Mouse (Mus musculus) liver, adult (tissue): ENCODE data around the gene Stx4a.
A peak's percentile ranks its signal among the peaks of the same experiment; 100 is the strongest.

ENCODE experiments used
- GATA4 ChIP-seq: IDR thresholded peaks from 2 replicates; pipeline ENCODE4 v1.6.1; 2014; ENCODE audit warnings: mild to moderate bottlenecking, low read length; ENCODE audit not compliant: insufficient replicate concordance

Gene Stx4a

DNA sequence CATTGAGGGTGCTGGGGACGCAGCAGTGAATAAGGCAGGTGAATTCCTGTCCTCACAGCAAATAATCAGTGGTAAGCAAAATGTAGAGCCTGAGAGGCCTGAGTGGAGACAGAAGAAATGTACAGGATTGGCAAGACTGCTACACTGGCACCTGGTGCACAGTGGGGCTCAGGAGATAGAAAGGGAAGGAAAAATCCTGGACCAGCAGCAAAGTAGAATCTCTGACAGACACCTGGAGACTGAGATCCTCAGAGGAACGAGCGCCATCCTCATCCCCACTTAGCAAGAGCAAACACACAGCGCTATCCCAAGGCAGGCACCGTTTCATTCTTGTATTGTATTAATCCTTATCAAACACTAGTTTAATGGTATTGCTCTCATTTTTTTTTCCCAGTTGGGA is 13.4 kb downstream of the Stx4a start:
- TF ChIP-seq GATA4 = no peak

DNA sequence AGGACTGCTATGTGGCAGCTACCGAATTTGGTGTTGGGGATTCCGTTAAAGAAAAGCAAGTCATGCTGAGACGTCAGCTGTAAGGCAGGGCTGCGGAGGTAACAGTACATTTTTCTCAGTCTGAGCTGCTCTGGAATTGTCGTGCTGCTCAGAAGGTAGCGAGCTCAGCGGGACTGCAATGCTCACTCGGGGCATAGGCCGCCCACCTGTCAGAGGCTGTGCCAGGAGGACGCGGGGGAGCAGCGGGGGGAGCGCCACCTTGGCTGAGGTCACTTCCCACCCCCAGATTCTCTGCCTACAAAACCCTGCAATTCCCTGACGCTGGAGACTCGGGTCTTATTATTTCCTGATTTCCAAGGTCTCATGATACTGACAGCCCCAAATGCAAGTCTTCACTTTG is 16.8 kb downstream of the Stx4a start:
- TF ChIP-seq GATA4 = no peak

DNA sequence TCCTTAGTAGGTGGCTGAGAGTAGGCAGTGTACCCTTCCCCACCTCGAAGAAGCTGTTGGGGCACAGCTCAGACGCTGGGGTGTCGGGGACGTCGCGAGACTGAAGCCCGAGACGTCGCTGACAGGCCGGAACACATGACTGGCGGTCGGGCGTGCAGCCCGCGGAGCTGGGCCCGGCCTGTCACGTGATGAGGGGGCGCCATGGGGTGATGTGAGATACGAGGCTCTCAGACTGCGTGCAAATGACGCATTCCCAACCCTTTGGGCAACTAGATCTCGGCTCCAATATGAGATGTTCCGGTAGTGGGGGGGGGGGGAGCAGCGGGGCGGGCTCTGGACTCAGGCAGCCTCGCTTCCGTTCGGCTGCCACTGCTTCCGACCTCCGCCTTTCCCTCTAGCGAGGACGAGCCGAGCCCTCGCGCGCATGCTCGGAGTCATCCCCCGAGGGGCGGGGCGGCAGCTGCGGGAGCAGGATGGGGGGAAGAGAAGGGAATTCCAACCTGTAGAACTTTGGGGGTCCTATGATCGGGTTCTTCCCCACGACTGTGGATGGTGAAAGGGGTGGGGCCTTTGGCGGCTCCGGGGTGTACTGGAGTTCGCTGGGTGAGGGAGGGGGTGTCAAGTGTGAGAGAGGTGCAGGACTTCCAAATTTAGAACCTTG is 17.4 kb downstream of the Stx4a start:
- TF ChIP-seq GATA4 = peak; percentile 72; the same call in 1 of the 2 replicates

- no peak for TF ChIP-seq GATA4
Measured at GRCm38 (mm10) chr7:127842001-127842718, 18.1 kb downstream of the Stx4a start.

DNA sequence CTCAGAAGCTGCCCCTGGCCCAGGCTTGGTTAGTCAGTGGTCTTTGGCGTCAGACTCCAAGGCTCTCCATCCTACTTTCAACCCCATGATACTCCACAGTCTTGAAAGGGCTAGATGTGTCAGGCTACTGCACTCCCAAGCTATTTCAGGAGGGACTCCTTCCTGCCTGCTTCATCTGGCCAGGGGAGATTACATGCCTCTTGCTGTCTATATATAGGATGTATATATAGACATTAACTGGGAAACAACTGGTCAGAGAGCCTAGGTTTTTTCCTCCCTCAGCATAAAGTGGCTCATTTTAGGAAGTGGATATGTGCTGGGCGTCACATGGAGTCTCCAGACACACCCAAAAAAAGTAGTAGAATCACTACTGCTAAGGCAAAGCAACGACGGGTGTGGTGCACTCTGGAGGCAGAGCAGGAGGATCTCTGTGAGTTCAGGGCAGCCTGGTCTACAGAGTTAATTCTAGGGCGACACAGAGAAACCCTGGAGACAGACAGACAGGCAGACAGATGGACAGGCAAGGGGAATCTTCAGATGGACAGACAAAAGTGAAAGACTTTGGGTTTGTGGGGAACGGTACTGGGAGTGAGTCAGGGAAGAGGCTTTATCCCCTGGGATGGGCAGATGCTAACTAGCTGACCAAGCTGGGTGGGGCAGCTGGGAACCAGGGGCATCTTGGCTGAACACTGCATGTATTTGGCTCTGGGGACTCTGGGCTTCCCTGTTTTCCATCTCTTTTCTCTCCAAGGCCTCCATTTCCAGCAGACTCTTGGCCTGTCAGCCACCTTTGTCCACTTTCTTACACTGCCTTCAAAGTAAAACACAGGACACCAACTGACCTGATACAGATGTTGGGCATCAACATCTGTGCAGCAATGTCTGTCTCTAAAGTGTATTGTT is 26.1 kb downstream of the Stx4a start:
- TF ChIP-seq GATA4 = no peak

GRCm38 (mm10) chr7:127850906-127851305 is 26.8 kb downstream of the Stx4a start:
- no peak for TF ChIP-seq GATA4

GRCm38 (mm10) chr7:127858258-127858657 is 34.2 kb downstream of the Stx4a start:
- TF ChIP-seq GATA4 = no peak

GRCm38 (mm10) chr7:127866434-127866833 is 42.3 kb downstream of the Stx4a start:
- TF ChIP-seq GATA4 = no peak

- no peak for TF ChIP-seq GATA4
Measured at GRCm38 (mm10) chr7:127867641-127868040, 43.5 kb downstream of the Stx4a start.

GRCm38 (mm10) chr7:127869149-127869810 is 45.2 kb downstream of the Stx4a start:
- no peak for TF ChIP-seq GATA4

- TF ChIP-seq GATA4 = no peak
Measured at GRCm38 (mm10) chr7:127870136-127870821, 46.2 kb downstream of the Stx4a start.

GRCm38 (mm10) chr7:127874812-127875626 is 50.9 kb downstream of the Stx4a start:
- TF ChIP-seq GATA4 = no peak

DNA sequence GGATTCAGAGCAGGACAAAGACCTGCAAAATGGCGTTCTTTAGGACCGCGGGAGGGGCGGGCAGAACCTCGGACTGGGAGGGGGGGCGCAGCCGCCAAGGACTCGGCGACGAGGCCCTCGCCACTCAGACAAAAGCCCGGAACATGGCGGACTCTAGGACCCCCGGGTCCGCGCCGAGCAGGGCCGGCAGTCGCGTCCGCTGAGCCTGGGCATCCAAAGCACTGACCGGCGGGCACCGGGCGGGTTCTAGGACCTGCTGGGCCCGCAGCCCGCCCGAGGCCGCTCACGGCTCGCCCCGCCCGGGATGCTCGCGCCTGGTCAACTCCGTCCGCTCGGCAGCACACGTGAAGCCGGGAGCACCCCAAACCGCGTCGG is 51.5 kb downstream of the Stx4a start:
- no peak for TF ChIP-seq GATA4

DNA sequence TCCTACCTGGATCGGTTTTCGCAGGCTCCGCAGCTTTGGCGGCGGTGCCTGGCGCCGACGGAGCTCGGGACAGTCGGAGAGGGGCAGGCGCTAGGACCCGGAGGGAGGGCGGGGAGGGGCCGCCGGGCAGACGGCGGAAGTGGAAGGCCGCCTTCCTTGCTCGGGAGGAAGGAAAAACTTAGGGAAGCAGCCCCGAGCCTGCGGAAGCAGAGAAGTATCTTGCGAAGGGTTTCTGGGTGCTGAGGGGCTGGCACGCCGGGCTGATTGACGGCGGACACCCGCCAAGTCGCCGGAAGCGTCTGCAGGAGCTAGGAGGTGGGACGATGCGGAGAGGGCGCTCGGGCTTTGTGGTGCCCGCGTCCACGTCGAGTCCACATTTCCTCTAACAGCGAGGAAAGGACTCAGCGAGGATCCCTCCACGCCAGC is 52.0 kb downstream of the Stx4a start, which contains the start of gene Zfp646:
TSS of gene Zfp646 (plus strand) at position 181 of the 426 bp plus-strand sequence.
- no peak; the same call in 1 of the 2 replicates for TF ChIP-seq GATA4
